Mouse (Mus musculus) v-Abl transformed pro-B cells (cell line): ENCODE results near the gene Sf3a2.

ENCODE experiments used
- in situ Hi-C, 2 experiments: fragments of 400-800 bp; cut with MboI; formaldehyde crosslinking; loops; one replicate each; pipeline ENCODE4 v1.15.1; 2025; ENCODE audit not compliant: unreplicated experiment in 2 of 2

Sf3a2 gene

DNA sequence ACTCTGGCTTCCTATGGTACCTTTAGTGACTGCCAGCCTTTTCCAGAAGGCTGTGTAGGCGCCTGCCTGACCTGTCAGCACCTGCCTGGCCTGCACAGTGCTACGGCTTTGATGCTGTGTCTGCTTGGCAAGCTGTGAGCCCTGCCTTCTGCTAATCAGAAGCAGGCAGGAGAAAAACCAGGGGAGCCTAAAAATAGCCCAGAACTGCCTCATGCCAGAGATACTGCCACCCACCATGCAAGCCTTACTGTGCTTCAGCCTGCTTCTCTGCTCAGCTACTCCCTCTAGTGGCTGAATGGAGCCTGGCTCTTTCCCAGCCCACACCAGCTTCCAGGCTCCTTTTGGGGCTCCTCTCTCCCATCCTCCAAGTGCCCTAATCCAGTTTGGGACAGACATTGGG lies 23.4 kb upstream of the Sf3a2 start:
- in situ Hi-C loops, result no loop called here

DNA sequence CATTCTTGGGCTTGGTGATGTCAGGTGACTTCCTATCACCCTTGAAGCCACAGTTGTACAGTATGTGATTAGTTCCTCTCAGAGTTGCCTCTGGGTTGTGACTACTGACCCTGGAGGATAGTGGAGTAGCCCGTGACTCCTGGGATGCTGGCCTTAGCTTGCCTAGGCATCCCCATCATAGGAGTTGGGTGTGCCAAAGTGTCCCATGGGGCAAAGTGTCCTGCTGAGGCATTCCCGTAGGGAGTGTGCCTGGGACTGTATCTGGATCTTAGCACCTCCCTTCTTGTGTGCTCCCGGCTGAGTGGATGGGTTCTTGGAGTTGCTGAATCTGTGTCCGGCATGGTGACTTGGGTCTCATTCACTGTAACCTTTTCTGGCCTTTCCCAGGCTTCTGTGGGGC lies 23.0 kb upstream of the Sf3a2 start:
- in situ Hi-C loops, result no loop called here

DNA sequence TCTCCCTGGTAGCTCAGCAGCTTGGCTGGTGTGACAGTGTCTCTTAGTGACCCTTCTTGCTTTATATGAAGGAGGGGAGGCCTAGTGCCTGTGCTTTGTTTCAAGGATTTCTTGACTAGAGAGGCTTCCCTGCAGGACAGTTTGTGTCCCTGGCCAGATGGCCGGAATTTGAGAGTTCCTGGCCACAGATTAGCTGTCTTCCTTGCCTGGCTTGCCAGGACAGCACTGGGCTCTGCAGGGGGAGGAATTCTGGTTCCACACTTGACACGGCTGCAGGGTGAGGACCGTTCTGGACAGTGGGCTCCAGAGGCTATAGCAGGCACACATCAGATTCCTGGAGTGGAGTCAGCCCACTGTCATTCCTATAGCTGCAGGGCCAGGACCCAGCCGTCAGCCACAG lies 22.3 kb upstream of the Sf3a2 start:
- in situ Hi-C loops, result no loop called here

DNA sequence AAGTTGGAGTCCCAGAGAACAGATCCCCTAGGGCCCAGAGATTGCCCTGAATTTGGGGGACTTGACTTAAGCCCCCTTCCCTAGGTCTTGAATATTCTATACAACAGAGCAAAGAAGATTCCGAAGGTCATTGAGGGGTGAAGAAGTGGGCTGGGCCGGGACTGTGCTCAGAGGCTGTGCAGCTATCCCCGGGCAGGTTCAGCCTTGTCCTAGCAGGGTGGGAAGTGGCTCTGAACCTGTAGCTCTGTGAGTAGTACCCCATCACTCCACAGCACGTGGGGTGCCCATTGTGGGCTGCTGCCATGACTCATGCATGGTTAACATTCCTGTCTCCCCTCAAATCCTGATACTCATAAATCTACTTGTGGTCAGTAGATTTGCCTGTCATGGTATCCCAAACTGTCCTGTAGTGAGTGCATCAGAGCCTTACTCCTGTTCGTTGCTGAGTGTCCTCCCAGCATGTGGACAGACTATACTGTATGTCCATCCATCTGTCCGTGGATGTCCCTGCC lies 21.6 kb upstream of the Sf3a2 start:
- in situ Hi-C loops, result no loop called here

DNA sequence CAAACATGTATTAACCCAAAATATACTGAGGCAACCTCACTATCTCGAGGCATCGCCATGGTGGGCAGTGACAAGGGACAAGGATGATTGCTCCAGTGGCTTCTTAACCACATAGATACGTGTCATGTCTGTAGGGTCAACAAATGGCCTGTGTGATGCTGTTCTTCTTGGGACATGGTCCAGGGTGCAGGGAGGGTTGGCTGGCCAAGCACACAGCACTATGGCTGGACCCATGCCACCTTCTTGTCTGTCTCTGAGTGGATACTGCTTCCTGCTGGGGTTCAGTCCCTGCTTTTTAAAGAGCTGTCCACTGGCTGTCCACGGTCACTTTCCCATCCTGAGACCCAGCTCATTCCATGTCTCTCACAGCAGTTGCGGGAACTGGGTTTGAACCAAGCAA lies 20.9 kb upstream of the Sf3a2 start:
- in situ Hi-C loops, result no loop called here

DNA sequence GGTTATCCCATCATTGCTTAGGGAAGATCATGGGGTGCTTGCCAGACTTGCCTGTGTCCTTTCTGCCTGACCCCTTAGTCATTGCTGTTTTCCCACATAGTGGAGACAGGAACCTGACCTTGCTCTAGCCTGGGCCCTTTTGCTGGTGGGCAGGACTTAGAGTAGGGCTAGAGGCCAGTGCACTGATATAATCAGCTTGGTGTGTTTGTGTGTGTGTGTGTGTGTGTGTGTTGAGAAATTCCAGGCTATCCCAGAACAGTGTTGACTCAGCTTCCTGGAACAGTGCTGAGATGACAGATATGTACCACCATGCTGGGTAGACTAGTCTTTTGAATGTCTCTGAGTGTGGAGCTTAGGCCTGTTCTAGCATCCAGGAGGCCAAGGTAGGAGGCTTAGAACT lies 18.4 kb upstream of the Sf3a2 start:
- in situ Hi-C loops, result no loop called here

DNA sequence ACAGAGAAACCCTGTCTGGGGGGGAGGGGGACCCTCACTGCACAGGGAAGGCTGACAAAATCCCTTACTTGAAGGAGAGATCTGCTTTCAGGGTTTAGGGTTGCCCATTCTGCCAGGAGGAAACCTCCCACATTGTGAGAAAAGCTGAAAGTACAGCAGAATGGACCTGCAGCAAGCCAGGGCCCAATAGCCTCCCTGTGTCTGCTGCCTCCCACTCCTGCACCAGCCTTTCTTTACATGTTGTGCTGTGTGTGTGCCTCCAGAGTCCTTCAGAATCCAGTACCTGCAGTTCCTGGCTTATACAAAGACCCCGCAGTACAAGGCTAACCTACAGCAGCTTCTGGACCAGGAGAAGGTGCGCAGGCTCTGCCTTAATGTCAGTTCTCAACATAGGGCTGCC lies 13.7 kb upstream of the Sf3a2 start:
- in situ Hi-C loops, result no loop called here

DNA sequence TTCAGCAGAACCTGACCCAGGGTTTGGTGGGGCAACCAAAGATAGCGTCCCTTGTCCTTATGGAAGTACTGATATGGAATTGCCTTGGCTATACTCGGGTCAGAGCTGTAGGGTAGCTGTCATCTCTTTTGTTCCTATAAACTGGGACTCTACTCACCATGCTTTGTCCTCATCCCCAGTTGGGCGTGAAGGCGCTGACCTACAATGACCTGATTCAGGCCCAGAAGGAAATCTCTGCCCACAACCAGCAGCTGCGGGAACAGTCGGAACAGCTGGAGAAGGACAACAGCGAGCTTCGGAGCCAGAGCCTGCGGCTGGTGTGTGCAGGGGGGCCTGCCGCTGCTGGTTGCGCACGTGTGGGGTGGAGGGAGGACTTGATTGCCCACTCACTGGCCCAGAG lies 13.1 kb upstream of the Sf3a2 start:
- in situ Hi-C loops, result no loop called here

DNA sequence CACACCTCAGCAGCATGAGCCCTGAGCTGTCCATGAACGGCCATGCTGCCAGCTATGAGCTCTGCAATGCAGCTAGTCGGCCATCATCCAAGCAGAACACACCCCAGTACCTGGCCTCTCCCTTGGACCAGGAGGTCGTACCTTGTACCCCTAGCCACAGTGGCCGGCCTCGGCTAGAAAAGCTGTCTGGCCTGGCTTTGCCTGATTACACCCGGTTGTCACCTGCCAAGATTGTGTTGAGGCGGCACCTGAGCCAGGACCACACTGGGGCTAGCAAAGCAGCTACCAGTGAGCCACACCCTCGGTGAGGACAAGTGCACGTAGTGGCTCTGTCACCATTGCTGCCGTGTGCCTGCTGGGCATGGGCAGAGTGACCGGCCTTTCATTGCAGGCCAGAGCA lies 12.0 kb upstream of the Sf3a2 start:
- in situ Hi-C loops, result no loop called here

DNA sequence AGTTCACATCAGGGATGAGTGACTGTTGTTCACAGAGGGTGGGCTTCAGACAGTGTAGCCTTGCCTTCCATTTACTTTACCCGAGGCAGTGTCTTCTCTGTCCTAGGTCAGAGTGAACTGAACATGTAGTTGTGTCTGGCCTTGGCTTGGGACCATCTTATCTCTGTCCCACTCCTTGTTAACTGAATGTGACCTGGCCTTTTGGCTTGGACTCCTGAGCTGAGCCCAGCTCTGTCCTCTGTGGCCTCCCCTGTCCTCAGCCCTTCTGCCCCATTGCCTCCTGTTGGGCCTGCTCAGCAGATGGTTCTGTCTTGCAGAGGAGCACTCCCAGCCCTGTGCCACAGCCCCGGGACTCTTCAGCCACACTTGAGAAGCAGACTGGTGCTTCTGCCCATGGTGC lies 10.5 kb upstream of the Sf3a2 start:
- in situ Hi-C loops, result no loop called here

DNA sequence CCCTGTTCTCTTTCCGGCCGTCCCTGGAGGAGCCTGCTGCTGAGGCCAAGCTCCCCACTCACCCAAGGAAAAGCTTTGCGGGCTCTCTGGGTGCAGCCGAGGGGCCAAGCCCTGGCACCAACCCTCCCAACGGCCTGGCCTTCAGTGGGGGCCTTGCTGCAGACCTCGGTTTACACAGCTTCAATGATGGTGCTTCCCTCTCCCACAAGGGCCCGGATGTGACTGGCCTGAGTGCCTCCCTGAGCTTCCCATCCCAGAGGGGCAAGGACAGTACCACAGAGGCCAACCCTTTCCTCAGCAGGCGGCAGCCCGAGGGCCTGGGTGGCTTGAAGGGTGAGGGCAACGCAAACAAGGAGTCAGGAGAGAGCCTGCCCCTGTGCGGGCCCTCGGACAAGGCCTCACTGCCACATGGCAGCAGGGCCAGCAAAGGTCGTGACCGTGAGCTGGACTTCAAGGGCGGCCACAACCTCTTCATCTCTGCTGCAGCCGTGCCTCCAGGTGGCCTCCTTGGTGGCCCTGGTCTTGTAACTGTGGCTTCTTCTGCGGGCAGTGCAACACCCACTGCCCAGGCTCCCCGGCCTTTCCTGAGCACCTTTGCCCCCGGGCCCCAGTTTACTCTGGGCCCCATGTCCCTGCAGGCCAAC lies 7.1 kb upstream of the Sf3a2 start:
- in situ Hi-C loops, result no loop called here

DNA sequence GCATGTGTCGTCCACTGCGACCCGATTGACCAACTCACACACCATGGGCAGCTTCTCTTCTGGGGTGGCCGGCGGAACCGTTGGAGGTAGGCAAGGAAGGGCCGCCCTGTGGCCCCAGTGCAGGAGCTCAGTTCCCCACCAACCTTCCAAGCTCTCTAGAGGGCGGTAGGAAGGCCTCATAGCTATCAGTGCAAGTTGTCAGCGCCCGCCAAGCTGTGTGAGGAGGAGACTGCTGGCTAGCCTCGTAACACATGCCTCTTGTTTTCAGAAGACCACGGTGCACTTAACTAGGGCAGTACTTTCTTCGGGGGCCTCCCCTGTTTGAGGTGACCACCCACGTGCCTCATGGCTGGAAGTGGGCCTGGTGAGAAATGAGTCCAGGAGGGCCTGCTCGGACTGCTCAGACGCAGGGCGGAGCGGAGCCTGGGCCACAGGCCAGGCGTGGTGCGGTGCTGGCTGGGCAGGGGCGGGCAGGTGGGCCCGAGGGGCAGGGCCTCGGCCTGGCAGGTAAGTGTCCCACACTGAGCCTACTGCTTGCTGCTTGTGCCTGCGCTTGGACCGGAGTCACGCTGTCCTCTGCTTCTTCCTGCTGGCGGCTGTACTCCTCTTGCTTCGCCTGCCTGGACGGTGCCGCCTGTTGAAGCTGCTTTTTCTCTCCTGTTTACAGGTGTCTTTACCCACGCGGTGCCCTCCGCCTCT lies 6.4 kb upstream of the Sf3a2 start:
- in situ Hi-C loops, result no loop called here

DNA sequence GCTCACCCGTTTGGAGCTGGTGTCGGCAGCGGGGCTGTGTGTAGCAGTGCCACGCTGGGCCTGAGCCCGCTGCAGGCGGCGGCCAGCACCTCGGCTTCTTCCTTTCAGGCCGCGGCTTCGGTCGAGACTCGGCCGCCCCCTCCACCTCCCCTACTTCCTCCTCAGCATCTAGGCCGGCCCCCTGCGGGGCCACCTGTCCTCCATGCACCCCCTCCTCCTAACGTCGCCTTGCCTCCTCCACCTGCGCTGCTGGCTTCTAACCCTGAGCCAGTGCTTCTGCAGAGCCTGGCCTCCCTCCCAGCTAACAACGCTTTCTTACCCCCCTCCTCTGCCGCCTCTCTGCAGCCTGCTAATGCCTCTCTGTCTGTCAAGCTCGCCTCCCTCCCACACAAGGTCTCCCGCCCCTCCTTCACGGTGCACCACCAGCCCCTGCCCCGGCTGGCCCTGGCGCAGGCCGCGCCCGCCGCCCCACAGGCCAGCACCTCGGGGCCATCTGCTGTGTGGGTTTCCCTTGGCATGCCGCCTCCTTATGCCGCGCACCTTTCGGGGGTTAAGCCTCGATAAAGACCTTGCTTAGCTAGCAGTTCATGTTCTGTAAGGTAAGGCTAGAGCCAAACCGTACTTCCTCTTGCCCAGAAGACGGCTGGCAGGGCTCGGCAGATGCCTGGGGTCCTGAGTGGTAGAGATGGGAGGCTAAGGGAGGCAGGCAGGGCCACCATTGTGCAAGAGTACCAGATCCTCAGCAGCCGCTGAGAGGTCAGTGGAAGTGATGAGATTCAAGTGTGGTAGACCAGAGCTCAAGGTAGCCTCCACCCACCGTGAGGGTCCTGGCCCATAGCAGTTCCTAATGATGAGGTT lies 5.6 kb upstream of the Sf3a2 start:
- in situ Hi-C loops, result no loop called here

DNA sequence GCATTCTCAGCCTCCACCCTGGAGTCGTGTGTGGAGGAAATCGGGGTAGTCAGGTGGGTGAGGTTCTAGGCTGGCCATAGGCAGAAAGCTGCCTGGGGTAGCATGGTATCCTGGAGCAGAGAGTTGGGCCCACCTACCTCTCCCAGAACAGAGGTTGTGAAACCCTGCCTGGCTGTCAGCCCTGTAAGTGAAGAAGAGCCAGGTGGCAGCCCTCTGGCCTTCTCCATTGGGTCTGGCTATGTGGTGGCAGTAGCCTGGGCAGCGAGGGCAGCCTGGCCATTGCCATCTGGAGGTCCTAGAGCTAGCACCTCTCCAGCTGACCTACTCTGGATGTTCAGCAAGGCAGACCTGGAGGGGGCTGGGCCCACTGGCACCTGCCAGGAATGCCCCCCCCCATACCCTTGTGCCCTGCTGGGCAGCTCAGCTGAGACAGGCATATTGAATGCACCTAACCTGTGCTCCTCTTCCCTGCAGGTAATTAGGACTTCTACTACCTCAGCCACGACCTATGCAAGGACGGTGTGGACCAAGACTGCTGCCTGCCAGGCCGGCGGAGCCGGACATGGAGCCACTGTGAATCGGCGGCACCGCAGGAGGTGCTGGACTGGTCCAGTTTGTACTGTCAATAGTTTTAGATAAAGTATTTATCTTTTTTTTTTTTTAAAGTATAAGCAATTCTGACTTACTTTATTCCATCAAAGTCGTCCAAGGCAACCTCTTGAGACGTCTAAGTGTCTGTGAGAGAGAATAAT lies 4.8 kb upstream of the Sf3a2 start:
- in situ Hi-C loops, result no loop called here

DNA sequence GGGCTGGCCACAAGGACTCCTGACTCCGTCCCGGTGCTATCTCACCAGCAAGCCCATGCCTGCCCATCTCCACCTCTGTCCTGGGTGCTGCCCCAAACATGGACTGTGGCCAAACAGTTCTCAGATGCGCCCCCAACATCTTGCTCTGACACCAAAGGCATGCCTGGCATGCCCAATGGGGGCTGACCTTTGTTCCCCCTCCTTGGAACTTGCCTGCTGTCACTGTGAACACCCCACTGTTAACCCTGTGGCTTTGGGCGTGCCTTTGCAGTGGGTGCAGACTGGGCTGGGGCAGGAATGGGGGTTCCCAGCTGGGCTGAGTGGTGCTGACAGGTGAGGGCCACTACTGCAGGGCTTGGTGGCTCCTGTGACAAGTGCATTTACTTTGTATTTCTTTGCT lies 4.2 kb upstream of the Sf3a2 start:
- in situ Hi-C loops, result no loop called here

DNA sequence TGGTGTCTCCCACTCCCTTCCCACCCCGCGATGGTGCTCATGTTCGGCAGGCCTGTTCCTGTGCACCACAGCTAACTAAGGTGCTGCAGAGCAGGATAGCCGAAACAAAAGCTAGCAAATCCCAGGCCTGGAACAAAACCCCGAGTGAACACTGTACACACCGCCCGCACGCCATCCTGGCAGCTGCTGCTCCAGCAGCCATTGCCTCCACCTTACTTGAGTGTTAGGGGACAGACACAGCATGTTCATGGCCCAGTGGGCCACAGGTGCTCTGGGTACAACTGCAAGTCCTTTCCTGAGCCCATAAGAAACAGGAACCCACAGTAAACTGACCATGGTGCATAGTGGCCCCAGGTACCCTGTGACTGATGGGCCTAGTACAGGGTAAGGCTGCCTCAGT lies 3.2 kb upstream of the Sf3a2 start:
- in situ Hi-C loops, result no loop called here

DNA sequence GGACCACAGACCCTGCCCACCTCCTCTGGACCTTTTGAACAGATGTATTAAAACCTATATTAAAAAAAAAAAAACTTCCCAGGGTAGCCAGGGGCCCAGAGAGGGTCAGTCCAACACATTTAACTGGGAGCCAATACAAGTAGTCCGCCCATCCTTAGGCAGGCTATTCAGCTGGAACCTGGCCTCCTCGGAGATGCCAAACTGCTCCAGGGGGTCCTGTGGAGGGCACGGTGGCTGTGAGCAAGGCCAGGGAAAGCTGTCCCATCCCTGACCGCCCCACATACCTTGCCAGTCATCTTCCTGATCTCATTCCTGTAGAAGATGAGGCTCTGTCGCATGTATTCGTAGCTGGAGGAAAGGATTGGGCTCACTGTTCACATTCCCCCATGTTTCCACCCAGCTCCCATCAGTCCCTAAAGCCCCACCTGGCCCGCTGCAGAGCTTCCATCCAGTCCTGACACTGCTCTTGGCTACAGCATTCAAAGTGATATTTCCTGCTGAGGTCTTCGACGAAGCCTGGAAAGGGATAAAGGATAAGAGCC lies 1.6 kb upstream of the Sf3a2 start:
- in situ Hi-C loops, result no loop called here

DNA sequence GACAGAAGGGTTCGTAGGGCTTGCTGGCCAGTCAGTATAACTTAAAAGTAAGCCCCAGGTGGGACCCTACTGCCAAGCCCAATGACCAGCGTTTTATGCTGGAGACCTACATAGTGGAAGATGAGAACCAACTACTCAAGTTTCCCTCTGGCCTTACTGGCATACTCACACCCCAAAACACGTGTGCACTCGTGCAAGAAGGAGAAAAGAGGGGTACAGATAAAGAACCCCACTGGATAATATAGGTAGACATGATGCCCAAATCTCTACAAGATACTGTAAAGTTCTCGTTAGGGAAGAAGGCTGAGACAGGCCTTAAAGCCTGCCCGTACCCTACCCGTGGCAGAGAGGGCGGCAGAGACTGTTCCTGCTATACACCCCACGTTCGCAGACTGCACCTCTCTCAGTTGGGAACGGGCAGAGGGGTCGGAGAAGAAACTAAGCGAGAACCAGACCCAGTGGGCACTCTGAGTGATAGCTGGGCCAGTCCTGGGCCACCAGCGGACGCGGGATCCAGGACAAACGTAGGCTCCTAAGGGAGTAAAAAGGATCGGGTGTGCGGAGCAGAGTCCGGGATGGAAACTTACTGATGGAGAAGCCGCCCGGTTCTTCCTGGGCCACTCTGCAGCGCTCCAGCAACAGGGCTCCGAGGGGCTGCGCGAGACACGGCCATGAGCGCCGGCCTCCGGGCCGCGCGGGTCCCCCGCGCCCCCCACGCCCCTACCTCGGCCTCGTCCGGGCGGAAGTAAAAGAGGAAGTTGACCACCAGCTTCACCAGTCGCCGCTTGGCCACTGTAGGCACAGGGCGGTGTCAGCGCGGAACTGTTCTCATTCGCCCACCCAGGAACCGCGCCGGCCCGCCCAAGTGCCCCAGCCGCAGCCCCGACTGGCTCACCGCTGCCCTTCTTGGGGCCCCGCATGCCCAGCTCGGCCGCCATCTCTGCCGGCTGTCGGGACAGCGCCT lies 530 bp upstream of the Sf3a2 start:
- in situ Hi-C loops, result no loop called here

DNA sequence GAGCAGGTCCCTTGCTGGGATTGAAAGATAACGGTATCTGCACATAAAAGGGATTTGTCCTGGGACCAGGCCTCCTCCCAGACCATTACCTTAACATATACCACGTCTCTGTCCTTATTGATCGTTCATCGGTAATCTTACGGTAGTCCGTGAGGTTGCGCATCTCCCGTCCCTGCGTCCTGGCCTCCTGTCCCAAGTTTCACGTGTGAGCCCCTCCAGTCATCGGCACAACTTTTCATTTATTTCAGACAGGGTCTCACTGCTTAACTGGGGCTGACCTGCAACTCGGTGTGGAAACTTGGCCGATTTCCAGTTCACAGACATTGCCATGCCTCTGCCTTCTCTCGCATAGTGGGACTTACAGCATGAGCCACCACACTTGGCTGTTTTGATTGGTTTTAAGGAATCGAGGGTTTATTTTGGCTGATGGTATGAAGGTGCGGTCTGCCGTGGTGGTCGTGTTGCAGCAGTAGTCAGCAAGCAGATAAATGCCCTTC lies 1.1 kb downstream of the Sf3a2 start:
- in situ Hi-C loops, result no loop called here
